Mouse (Mus musculus): ENCODE data around the gene Atp11a.

Atp11a gene

GRCm38 (mm10) chr8:12756391-12757157, at the start of gene Atp11a:
Atp11a (plus strand) TSS chr8:12757014.
- DNase-seq (ENCODE audit: low read depth), result peak; percentile 41

GRCm38 (mm10) chr8:12711623-12712022, 45.2 kb upstream of the Atp11a start:
- DNase-seq (ENCODE audit: low read depth), result no peak

- DNase-seq (ENCODE audit: low read depth), result no peak
Observed at GRCm38 (mm10) chr8:12715861-12716585, 40.8 kb upstream of the Atp11a start.

- DNase-seq (ENCODE audit: low read depth), result no peak
Observed at GRCm38 (mm10) chr8:12719091-12719490, 37.7 kb upstream of the Atp11a start.

GRCm38 (mm10) chr8:12728644-12729043, 28.2 kb upstream of the Atp11a start:
- no peak for DNase-seq (ENCODE audit: low read depth)

- DNase-seq (ENCODE audit: low read depth), result no peak
Observed at GRCm38 (mm10) chr8:12730780-12731179, 26.0 kb upstream of the Atp11a start.

- no peak for DNase-seq (ENCODE audit: low read depth)
Observed at GRCm38 (mm10) chr8:12732431-12732830, 24.4 kb upstream of the Atp11a start.

GRCm38 (mm10) chr8:12739113-12739512, 17.7 kb upstream of the Atp11a start:
- no peak for DNase-seq (ENCODE audit: low read depth)

- DNase-seq (ENCODE audit: low read depth), result no peak
Observed at GRCm38 (mm10) chr8:12743390-12743789, 13.4 kb upstream of the Atp11a start.

GRCm38 (mm10) chr8:12748183-12748582, 8.6 kb upstream of the Atp11a start:
- DNase-seq (ENCODE audit: low read depth), result no peak

GRCm38 (mm10) chr8:12749116-12749515, 7.7 kb upstream of the Atp11a start:
- no peak for DNase-seq (ENCODE audit: low read depth)

- DNase-seq (ENCODE audit: low read depth), result no peak
Observed at GRCm38 (mm10) chr8:12753054-12753453, 3.8 kb upstream of the Atp11a start.

- DNase-seq (ENCODE audit: low read depth), result no peak
Observed at GRCm38 (mm10) chr8:12754115-12754514, 2.7 kb upstream of the Atp11a start.

- DNase-seq (ENCODE audit: low read depth), result no peak
Observed at GRCm38 (mm10) chr8:12755312-12755711, 1.5 kb upstream of the Atp11a start.

GRCm38 (mm10) chr8:12755826-12756225, 988 bp upstream of the Atp11a start:
- DNase-seq (ENCODE audit: low read depth), result no peak

- DNase-seq (ENCODE audit: low read depth), result no peak
Observed at GRCm38 (mm10) chr8:12757231-12757940, 572 bp downstream of the Atp11a start.

- DNase-seq (ENCODE audit: low read depth), result no peak
Observed at GRCm38 (mm10) chr8:12759963-12760362, 3.1 kb downstream of the Atp11a start.

- DNase-seq (ENCODE audit: low read depth), result no peak
Observed at GRCm38 (mm10) chr8:12761873-12762272, 5.1 kb downstream of the Atp11a start.

- DNase-seq (ENCODE audit: low read depth), result no peak
Observed at GRCm38 (mm10) chr8:12763565-12764108, 6.8 kb downstream of the Atp11a start.

GRCm38 (mm10) chr8:12764971-12765370, 8.2 kb downstream of the Atp11a start:
- DNase-seq (ENCODE audit: low read depth), result no peak

- DNase-seq (ENCODE audit: low read depth), result no peak
Observed at GRCm38 (mm10) chr8:12767176-12767575, 10.4 kb downstream of the Atp11a start.

- no peak for DNase-seq (ENCODE audit: low read depth)
Observed at GRCm38 (mm10) chr8:12768747-12769146, 11.9 kb downstream of the Atp11a start.
